Mouse (Mus musculus): ENCODE results near the gene Lst1.
A peak's percentile ranks its signal among the peaks of the same experiment; 100 is the strongest.

Gene Lst1

DNA sequence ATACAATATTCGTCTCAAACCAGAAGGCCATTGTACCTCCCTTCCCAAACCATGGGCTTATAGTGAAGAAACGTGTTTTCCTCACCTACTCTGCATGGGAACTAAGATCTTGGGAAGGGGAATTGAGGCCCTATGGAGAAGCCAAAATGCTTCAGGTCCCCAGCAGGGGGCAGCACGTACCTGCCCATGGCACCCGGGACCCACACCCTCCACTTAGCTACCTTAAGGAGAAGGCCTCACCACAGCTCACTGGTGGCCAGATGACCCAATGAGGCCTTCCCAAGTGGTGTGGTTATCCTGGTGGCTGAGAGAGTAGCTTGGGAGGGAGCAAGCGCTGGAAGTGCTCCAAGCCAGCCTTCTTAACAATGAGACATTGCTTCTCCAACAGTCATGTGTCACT, 9.7 kb downstream of the Lst1 start:
- peak; percentile 28 for DNase-seq

DNA sequence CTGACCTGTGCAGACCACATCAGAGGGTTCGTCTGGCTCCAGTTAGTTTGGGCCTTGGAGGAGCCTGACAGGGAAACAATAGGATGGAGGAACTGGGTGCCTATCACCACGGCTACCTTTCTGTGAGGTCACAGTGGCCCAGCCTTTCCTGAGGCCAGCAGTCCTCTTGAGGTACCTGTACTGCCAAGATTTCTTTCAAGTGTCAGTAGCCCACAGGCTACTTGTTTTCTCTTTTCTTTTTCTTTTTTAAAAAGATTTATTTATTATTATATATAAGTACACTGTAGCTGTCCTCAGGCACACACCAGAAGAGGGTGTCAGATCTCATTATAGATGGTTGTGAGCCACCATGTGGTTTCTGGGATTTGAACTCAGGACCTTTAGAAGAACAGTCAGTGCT, 12.3 kb downstream of the Lst1 start, which contains the start of gene Aif1:
Gene Aif1, minus strand, starts transcription at position 101 of the 400 bp plus-strand sequence.
- no peak for DNase-seq

DNA sequence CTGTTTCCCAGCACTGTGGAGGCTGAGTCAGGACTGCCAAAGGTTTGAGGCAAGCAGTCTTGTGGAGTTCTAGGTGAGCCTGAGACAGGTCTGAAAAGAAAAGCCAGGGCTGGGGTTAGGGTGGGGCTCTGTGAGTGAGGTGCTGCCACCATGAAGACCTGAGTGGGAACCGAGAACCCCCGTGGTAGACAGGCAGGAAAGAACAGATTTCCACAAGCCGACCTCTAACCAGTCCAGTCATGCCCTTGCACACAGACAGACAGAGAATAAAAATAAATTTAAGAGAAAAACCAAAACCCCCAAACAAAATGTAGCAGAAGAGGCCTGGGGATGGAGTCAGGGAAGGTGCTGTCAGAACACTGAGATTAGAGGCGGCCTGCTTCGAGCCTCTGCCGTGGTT, 12.9 kb downstream of the Lst1 start:
- DNase-seq = no peak

DNA sequence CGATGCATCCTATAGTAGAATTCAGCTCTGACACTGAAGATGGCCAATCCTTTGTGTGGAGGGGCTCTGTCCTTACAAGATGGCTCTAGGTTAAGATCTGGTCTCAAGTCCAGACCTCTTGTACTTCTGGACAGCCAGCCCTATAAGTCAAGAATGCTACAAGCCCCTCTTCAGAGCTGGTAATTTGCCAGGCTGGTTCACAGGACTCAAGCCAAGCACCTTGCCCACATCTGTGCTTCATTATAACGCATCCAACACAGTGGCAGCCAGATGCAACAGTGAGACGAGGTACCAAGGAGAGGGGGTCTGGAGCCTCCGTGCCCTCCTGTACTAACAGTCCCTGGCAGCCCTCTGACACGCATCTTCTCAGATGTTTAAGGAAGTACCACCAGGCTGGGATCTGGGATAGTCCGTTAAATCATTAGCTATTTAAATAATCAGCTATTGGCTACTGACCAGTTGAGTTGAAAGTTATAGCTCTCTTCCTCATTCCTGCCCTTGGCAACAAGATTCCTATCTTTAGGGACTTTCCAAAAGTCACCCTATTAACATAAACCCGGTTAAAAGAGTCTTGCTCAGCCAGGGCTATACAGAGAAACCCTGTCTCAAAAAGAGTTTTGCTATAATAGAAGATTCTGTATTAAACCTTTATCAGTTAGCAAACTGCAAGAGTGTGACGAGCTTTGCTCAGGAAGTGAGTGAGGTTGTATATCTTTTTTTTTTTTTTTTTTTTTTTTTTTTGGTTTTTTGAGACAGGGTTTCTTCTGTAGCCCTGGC, 13.8 kb downstream of the Lst1 start:
- no peak for DNase-seq

DNA sequence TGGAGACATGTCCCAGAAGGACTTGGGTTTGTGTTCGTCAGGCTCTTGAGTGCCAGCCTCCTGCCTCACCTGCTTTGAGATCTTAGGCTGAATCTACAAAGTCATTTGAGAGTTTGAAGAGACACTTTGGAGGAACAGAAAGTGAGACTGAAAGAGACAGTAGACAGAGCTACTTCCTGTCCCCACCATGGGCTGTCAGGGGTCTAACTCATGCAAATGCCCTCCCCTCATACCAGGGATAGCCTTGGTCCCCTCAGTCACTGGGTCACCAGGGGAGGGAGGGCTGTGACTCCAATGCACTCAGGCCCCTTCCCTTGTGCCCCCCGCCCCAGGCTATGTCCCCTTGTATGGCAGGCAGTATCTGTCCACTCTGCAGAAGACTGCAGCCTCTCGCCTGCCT, 14.9 kb downstream of the Lst1 start:
- no peak for DNase-seq

DNA sequence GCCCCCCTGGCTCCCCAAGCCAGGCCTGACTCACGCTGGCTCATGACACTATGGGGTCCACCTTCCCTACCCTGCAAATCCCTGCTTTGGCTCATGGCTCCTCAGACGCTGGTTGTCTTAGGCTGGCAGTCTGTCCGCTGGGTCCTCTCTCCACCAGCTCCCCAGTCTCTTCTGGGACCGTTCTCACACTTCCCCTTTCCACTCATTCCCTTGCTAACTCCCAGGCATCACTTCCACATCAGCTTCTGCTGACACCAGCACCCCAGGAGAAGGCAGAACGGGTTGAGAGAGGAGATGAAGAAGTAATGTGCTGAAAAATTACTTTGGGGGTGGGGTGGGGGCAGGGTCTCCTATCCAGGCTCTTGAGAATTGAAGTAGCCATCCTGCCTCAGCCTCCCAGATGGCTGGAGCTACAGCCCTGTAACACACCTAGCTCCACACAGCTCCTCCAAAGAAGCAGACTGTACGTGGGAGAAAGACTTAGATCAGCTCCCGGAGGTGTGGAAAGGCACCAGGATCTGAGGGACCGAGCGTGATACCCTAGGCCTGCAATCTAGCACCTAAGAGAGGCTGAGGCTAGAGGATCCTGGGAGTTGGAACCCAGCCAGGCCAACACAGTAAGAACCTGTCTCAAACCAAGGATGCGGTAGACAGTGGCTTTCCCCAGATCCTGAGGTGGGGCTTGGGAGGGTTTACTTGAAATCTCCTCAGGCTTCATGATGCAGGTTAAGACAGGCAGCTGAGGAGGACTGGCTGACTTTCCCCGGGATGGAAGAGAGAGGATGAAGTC, 15.6 kb downstream of the Lst1 start:
- DNase-seq = no peak

DNA sequence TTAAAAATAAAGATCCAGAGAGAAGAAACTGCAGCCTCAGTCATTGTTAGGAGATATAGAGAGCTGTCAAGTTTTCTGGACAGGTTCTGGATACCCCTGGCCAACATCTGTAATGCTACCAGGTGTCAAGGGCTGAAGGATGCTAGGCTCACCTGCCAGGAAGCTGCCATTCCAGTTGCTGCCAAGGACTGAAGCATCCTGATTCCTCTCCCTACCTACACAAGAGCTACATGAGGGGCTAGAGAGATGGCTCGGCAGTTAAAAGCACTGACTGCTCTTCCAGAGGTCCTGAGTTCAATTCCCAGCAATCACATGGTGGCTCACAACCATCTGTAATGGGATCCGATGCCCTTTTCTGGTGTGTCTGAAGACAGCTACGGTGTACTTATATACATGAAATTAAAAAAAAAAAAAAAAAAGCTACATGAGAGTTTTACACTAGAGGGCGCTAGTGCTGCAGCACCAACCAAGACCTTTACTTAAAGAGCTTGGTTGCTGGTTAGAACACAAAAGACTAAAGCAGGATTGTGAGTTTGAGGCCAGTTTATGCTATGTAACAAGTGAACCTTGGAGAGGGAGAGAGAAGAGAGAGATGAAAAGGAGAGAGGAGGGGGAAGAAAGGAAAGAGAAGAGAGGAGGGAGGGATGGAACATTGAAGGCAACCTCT, 19.6 kb downstream of the Lst1 start:
- peak; percentile 45 for DNase-seq

DNA sequence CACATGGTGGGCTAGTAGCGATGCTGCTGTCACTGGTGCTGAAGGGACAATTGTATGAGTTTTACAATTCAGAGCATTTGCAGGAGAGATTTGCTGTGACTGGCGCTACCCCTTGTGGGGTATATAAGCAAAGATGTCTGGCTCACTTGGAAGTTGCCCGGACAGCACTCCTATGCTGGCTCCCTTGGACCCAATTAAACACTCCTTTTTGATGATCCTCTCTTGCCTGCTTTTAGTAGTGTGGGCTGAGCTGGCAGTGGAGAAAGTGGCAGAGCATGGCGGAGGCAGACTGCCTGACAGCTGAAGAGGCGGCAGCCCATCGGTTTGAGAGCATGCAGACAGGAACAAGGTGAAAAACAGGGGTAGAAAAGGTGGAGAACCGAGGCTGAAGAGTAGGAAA, 20.4 kb downstream of the Lst1 start:
- DNase-seq = peak; percentile 12

DNA sequence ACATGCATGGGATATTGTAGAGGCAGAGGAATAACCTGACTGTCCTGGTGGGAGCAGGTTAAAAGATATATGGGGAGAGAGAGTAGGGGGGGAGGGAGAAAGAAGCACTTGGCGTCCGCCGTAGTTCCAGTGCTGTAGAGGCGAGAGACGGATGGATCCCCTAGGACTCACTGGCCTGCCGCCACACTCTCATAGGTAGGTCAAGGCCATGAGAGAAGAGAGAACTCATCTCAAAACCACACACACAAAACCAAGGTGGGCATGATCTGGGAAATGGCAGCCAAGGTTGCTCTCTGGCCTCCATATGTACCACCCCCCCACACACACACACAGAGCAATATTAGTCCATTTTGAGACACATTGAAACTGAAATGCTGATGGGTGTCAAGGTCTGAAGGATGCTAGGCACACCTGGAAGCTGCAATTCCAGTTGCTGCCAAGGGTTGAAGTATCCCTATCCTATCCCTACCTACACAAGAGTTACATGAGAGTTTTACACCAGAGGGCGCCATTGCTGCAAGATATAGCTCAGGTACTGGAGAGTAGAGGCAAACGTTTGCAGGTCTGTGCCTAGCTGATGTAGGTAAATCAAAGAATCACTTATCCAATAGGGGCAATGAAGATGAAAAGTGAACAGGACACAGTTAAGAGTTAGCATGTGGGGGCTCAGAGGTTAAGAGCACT, 21.7 kb downstream of the Lst1 start:
- DNase-seq = peak; percentile 75

DNA sequence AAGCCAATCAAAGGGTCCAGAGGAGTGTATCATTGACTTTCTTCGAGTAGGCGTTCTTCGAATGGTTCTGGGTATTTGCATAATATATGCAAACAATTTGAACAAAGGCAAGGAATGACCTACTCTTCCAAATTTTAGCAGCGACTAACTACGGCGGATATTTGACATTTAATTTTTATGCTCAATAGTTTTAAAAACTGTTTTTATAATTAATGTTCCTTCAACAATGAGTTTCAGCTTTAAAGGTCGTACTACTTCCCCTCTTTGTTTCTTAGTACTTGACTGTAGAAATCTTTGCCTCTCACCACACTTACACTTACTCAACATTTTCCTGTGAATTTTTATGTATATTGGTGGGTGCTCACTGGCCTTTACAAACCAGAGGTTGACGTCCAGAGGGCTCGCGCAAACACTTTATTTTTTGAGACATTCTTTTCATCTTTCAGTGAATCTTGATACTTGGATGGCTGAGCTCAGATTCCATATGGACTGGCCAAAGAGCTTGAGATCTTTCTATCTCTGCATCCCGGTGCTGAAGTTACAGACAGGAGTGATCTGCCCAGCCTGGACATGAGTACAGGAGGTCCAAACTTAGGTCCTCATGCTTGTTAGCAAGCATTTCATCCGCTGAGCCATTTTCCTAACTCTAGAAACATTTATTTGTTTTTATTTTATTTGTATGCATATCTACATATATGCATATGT, 22.6 kb downstream of the Lst1 start:
- DNase-seq = peak; percentile 32

DNA sequence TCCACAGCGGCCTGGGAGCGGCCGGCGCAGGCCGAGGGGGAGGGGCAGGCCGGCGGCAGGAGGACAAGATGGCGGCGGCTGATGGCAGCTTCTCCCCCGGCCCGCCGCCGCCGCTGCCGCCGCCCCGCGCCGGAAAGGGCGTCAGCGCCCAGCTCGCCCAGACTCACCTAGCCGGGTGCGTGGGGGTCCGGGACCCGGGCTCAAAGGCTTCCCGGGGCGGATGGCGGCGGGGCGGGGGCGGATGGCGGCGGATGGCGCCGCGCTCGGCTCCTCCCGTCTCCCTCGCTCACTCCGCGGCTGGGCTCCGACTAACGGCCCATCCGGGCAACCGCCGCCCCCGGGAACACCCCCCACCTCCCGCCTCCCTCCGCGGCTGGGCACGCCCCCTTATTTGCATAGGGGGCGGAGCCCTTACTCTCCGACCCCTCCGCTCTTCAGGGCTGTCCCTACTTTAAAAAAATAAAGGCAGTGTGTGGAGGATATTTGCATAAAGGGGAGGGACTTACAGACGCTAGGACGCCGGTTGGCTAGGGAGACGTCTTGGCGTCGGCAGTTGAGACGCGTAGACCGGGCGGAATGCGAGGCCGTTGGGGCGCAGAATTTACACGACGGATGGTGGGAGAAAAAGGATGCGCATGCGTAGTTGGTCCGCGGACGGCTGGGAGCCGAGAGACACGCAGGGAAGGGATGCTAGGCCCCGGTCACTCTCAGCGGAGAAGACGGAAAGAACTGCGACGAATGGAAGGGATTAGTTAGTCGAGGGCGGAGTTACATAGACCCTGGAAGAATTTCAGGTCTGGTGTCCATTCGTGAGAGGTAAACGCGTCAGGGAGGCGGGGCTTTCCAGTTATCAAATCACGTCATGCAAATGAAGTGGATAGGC, 23.4 kb downstream of the Lst1 start, which contains the start of gene Prrc2a:
Gene Prrc2a, minus strand, starts transcription at position 330 of the 883 bp plus-strand sequence.
- peak; percentile 99 for DNase-seq

DNA sequence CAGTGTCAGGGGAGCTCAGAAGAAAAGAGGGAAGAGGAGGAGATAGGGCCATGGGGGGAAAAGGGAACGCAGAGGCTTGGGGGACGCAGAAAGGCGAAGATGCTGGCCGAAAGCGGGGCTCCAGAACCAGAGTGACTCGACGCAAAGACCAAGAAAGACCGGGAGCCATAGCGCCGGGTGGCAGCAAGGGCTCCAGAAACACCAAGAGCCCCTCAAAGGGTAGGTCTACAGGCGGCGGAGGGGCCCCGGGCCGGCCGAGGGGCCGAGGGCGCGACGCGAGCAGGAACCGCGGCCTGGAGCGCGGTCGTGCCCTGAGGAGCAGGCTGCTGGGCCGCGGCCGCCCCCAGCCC, 24.0 kb downstream of the Lst1 start:
- no peak for DNase-seq

DNA sequence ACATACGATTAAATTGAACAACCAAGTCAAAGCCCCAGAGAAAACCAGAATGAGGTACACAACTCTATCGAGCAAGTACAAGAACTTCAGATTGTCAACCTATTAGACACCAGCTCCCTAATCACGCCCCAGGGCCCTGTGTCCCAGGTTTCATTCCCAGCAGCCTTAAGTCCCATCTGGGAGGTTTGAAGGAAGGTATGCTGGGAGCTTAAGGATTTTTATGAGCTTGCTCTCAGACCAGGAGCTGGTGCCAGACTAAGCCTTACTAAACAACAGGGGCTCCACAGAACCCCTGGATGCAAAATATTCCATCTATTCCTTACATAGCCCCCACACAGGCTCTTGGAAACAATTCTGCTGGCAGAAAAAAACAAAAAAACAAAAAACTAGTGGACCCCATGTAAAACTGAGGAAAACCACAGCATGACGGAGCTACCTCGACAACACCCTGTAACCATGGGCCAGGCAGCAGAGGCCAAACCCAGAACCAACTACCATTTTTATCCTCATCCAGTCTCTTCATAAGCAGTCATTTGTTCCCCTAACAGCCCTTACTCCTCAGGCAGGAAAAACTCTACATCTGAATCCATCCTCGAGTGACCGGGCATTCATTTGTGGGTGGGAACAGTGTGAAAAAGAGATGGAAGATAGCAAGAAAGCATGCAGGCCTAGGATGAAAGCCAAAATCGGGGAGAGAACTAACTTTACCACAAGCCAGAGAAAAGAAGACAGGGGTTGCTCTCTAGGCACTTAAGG, 24.7 kb downstream of the Lst1 start:
- DNase-seq = peak; percentile 38

DNA sequence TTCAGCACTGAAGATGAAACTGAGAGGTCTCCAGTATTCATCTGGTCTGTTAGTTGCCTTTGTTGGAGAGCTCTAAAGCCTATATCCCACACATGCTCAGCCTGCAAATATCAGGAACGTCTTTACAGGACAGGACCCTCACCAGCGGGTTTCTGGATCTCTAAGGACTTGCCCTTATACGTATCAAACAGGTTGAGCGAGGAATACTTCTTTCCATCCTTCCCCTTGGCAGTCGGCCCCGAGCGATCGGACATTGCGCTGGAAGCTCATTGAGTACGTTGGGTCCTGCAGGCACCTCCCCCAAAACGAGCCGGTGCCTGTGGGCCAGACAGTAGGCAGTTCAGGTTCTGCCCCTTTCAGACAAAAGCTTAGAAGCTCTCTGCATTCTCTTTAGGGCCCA, 25.5 kb downstream of the Lst1 start:
- peak; percentile 41 for DNase-seq

DNA sequence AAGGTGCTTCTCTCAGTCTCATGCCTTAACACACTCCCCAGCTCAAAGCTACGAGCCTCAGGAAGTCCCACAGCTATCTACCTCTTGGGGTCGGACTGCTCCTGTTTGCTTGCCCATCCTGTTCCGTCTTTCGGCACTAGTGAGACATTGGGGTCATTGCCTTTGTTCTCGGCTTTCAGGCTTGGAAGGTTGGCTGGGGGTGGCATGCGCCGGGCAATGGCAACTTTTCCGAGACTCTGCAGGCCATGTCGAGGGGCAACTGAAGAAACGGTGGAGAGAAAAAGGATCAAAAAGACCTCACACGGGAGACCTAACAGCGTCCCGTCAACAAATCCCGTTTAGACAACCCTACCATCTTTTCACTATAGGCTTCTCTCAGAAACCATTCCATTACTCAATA, 26.1 kb downstream of the Lst1 start:
- peak; percentile 20 for DNase-seq

DNA sequence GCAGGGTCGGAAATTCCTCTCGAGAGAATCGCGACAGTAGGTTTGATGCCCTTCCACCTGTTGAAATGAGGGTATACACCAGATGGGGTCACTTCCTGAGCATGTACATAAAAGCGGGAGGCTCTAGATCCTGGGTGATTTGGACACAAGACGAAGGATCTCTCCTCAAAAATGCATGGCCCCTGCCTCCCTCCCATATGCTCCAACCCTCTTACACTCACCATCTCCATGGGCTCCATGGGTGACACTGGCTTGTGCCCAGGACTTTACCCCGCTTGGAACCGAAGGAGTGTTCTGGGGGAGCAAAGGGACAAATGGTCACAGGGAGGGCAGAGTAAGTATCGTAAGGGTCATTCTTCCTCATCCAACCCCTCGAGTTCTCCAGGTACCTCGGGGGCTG, 26.8 kb downstream of the Lst1 start:
- peak; percentile 28 for DNase-seq

DNA sequence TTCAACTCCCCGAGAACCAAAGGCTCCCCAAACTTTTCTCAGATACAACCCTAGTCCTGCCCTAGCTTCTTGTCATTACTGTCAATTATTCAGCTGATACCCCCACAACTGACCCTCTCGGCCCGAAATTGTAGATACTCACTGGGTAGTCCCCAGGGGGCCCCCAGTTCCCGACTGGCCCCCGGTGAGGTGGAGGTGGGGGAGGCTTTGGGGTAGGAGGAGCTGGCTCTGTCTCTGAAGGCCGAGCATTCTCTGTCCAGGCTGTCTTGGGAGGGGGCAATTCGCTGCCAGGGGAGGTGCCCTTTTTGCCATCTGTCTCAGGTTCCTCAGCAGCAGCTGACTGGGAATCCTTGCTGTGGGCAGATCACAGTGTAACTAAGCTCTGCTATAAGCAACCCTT, 28.6 kb downstream of the Lst1 start:
- peak; percentile 15 for DNase-seq

DNA sequence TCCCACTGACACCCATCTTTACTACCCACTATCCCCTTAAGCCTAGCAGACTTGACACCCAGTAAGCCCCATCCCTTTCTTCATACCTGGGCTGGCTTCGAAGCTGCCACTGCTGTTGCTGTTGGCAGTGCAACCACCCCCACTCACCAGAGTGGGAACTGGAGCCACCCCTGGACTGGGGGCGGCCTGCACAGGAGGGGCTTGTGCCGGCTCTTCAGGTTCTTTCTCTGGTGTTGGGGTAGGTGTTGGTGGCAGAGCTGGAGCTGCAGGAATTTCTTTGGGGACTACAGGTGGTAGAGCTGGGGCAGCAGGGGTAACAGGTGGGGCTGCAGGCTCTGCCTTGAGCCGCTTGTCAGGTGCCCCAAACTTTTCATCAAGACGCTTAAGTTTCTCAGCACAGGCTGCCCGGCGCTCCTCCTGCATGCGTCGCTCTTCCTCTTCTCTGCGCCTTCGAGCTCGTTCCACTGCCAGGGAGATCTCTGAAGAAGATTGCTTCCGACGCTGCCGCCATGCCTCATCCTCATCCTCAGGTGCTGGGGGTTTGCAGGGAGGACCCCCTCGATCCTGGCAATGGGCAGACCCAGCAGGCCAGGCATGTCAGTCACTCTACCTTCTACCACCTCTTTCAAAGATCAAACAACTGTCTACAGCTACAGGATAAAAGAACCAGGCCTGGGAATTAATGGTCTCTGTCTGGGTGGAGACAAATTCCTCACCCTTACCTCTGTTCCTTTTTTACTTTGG, 29.2 kb downstream of the Lst1 start:
- DNase-seq = no peak

DNA sequence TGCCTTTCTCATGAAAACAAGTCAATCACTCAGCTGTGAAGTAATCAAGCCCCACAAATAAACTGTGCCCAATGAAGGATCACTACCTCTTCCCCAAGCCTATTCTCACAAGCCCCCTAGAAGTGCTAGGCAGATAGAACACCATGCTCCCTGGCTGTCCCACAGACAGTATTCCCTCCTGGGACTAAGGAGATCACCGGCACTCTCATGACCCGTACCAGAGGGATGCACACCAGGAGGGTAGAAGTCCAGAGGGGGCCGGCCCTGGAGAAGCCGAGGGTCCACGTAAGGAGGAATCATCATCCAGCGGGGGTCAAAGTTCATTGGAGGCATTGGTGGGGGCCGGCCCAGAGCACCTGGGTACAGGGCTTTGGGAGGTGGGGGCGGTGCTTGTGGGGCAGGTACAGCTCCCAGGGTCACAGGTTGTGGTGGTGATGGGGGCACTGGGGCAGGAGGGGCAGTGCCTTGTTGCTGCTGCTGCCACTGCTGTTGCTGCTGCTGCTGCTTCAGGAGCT, 30.5 kb downstream of the Lst1 start:
- no peak for DNase-seq

DNA sequence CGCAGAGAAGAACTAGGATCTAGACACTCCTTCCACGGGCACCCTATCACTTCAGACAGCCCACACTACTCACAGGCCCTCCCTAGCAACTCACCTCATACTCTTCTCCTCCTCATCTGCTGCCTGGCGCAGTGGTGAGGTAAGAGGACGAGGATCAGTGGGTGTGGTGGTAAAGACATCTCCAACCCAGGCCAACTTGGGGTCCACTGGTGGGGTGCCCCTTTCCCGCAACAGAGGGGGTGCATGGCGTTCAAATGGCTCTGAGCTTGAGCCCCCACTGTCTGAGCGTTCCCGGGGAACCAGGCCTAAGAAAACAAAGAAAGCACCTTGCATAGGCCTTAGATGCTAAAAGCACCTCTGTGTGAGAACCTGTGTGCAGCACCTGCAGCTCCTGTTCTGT, 31.0 kb downstream of the Lst1 start:
- DNase-seq = no peak
